Mouse (Mus musculus) right cerebral cortex, postnatal 14 days (tissue): ENCODE measurements around the gene Gm28539.
A peak's percentile ranks its signal among the peaks of the same experiment; 100 is the strongest.
"Not testable (repeated sequence)": the region's sequence is repeated elsewhere in the genome, so short reads cannot be mapped to it uniquely, and the experiment has no call there.

ENCODE experiments used
- DNase-seq: peaks from one replicate; pipeline ENCODE4 v3.0.0; 2022

Gene Gm28539

DNA sequence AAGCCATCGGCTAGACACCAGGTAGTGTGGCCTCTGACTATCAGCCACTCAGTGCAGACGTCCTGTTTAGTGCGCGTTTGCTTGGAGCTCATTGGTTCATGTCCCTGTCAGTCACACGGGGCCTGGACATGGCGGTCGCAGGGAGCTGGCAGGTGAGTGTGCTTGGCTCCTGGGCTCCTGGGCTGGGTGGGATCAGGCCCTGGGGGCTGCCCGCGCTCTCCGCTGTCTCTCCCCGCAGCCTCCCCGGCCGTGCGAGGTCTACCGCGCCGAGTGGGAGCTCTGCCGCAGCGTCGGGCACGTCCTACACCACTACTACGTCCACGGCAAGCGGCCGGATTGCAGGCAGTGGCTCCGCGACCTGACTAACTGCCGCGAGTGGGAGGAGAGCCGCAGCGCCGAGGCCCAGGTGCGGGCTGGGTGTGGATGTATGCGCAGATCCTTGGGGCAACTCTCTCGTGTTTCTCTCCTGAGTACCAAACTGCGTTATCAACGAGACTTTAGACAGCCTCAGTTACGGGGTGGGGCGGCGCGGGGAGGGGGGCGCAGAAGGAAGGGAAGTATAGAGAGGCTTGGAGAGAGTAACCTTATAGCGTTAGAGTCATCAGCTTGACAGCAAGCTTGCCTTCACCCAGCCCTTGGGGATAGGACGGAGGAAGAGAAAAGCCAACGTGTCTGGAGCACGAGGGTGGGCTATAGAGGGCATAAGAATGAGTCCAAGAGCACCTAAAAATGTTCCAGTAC, at the start of gene Gm28539, which contains the start of gene 2510002D24Rik:
TSS of gene Gm28539 (plus strand) at position 117 of the 741 bp plus-strand sequence.
TSS of gene 2510002D24Rik (plus strand) at position 111 of the 741 bp plus-strand sequence.
- DNase-seq: peak; percentile 94

DNA sequence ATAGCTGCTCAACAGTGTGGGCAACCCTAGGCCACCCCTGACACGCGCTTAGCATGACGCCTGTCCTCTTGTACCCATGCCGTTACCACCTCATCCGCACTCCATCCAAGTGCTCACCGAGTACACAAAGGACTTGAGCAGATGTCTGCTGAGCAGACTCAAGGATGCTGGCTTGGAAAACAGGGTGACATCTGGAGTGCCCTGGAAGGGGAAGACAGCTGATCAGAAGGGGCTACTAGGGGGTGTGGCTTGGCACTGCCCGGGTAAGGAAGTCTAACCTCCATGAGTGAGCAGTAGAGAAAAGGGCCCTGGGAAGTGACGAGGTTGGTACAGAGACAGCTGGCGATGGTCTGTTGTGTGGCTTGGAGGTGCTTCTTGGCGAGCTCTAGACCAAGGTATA, 49.7 kb upstream of the Gm28539 start:
- no peak for DNase-seq

DNA sequence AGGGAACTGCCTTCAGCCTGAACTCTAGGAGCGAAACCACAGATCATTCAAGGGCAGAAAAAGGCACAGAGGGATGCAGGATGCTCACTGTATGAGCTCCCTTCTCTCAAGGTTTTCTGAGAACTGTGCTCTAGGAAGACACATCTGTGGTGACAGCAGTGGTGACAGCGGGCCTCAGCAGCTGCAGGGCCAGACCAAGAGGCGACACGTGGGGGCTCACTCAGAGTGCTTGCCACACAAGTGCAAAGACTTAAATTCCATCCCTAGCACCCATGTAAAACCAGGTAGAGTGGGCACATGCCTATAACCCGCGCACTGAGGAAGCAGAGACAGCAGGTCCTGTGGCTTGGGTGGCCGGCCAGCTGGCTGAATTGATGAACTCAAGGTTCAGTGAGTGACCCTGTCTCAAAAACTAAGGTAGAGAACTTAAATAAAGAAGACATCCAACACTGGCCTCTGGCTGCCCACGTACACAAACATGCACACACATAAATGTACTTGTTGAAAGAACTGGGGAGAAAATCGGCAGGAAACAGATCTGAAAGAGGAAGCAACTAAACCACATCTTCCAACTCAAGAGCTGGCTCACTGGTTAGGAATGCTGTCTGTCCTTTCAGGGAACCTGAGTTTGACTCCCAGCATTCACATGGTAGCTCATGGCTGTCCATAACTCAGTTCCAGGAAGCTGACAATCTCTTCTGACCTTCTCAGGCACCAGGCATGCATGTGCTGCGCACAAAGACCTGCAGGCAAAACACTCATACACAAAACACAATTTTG, 47.6 kb upstream of the Gm28539 start:
- DNase-seq: no peak

DNA sequence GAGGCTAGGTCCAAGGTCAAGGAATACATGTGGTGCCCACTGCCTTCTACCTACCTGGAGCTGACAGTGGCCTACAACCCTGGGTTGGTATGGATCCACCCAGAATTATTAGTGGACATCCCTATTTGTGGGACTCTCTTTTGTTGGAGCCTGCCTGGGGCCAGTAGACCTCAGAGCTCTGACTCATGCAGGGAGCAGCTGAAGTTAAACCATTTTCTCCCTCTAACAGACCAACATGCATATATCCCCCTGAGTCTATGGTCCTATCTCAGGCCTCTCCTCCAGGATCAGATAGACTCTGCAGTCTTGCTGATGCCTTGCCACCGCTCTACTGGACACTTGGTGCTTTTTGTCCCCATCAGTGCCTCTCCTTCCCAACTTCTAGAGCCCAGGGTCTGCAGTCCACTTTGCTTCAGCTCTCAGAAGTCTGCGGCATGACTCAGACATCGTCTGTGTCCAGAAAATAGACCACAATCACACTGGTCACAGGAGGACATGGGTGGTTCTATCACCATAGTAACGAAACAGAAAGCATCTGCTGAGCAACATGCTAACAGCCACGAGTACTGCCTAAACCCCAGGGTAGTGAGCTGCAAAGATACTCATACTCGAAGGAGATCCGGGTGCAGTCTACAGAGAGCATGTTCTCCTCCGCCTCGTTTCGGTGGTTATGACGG, 41.0 kb upstream of the Gm28539 start:
- no peak for DNase-seq

DNA sequence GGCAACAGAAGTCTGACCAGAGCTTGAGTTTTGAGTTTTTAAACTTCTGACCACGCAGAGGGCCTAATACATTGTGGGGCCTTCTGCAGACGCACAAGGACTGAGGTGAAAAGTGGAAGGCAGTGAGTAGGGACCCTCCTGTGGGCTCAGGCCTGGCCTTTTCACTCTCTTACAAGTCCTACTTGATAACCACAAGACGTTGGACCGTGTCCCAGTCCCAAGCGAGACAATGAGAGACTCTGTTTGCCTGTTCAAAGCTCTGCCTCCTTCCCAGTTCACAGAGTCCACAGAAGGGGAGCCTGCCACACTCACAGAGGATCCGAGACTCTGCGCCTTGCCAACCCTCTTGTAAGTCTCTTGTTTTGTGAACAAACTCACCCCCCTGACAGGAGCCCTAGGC, 39.7 kb upstream of the Gm28539 start:
- DNase-seq: no peak

DNA sequence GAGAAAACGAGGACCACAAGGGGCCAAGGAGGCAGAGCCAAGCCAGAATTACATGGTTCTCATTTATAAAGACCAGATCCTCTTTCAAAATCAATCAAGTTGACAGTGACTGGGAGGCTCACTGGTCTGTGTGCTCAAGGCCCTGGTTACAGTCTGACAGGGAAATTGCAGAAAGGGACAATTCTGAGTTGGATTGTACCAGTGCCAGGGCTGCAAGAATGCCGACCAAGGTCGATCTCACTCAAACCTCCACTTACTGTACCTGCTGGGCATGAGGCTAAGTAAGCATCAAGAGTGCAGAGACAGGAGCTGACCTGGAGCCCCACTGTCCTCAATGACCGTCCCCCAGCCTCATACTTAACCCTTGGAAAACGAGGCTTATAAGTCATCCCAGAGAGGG, 38.2 kb upstream of the Gm28539 start:
- DNase-seq: no peak

DNA sequence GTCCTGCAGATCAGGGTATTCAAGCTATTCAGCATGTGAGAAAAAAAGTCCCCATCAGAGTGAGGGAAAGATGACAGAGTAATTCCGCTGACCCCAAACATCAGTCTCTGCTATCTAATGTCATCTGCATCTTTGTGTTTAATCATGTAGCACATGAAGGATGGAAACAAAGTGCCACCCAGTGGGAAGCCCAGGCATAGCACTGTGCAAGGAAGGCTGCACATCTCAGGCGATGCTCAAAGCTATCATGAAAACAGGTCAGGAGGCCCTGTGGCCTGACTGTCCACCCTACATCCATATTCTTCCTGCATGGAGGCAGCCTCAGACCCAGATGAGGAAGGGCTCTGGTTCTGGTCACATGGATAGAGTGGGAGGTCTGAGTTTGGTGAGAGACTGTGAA, 37.5 kb upstream of the Gm28539 start:
- DNase-seq: peak; percentile 74

DNA sequence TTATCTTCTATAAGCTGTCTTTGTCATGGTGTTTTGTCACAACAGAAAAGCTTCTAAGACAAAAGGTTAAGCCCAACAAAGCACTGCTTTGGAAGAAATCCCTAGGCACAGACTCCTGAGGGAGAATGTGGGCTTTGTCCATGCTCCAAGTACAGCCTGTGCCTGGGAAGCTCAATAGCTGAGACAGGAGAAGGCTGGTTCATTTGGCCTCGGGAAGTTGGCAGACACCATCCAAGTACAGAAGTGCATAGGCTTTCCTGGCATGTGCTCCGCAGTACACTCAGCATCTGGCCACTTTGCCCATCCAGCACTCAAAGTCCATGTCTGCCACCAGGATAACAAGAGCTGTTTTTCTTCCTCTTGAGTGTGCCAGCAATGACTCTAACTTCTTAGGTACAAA, 30.6 kb upstream of the Gm28539 start:
- DNase-seq: no peak

DNA sequence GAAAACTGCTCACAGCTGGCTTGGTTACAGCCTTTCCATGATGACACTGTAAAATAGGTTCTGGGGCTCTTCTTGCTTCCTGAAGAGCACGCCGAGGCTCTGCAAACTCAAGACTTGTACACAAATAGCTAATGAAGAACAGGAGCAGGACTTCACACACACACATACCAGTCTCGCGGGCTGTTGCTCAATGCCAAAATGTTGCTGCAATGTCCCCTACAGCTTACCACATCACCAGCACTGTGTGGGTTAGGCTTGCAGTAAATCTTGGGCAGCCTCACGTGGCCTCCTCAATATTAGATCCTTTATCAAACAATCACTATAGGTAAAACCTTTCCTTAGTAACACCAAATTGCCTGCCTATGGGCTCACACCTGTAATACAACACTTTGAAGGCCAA, 27.4 kb upstream of the Gm28539 start:
- DNase-seq: no peak

DNA sequence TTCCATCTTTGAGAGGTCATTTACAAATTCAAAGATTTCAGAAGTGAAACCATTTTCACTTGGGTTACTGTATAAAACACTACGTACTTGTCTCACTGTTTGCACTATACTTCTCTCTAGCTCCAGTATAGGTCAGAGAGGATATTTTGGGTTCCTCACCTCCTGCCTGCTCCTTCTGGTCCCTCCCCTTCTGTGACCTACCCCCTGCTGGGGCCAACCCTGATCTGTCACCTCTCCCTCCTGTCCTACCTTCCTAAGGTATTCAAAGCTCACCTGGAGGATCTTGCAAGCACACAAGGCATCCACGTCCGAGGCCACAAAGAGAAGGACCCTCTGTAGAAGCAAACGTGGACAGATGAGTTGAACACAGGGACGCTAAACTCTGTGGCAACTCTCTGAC, 25.4 kb upstream of the Gm28539 start:
- DNase-seq: no peak

DNA sequence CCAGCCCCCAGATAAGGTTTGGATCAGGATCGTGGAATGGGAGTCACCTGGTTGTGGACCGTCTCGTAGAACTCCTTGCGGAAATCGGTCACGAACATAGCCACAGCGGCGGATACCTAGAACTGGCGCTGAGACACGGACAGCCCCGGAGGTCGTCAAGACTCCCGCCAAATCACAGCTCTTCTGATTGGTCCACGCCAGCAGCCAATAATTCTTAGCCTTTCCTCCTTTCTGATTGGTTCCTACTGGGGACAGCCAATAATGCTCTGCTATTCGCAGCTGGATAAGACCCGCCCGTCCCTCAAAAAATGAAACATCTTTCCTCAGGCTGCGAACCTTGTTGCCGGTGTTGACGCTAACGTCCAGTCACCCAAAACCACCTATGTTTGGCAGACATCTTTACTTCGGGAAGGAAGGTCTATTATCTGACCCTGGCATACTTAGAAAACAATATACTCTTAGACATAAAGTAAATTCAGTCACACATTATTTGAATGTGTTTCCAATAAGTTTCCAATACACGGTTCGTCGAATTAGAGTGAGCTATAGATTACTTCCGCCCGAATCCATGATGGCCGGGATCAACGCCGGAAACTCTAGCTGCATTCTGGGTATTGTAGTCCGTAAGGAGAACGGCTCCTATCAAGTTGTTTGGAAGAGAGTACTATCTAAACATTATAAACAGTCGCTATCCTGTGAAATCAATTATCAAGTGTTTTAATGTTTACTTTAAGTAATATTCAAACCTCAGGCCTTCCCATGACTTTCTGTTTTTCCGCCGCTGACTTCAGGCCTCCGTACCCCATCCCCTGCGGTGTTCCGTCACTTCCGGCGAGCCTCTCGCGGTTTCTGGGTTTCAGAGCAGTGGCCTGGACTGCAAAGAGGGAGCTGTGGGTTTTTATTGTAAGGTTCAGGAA, 24.7 kb upstream of the Gm28539 start, which contains the start of the genes Ufd1 and Cdc45:
TSS of gene Ufd1 (plus strand) at position 312 of the 917 bp plus-strand sequence.
TSS of gene Cdc45 (minus strand) at position 520 of the 917 bp plus-strand sequence.
- peak; percentile 81 for DNase-seq

DNA sequence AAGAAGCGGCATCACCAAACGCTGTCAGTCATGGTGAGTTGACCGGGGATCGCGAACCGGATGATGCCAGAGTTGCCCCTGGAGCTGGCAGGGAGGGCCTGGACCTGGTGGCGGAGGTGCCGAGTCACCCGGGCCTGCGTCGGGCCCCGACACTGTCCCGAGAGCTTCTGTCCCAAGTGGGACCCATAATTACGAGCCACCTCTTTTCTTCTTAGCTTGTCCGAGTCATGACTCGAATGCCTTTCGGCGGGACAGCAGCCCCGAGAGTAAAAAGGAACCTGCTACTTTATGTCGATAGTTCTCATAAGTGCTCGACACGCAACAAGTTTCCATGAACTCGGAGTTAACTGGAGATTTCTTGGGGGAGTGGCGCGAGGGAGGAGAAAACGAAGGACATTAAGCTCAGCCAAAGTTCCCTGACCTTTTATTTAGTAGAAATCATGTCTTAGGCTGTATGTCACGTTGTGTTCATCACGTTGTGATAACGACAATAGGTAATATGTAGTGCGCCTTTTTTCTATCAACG, 23.9 kb upstream of the Gm28539 start:
- DNase-seq: peak; percentile 15

DNA sequence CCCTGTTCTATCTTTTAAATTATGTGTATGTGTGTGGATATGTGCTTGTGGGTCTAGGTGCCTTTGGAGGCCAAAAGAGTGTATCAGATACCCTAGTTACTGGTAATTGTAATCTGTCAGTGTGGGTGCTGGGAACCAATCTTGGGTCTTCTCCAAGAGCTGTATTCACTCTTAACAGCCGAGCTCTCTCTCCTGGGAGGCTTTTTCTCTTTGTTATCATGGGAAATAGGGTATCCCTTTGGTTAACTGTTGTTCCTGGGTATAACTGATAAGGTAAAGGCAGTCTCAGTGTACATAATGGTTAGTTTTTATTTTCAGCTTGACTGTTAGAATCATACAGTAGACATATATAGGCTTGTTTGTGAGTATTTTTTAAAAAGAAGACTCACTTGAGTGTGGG, 14.0 kb upstream of the Gm28539 start:
- no peak for DNase-seq

DNA sequence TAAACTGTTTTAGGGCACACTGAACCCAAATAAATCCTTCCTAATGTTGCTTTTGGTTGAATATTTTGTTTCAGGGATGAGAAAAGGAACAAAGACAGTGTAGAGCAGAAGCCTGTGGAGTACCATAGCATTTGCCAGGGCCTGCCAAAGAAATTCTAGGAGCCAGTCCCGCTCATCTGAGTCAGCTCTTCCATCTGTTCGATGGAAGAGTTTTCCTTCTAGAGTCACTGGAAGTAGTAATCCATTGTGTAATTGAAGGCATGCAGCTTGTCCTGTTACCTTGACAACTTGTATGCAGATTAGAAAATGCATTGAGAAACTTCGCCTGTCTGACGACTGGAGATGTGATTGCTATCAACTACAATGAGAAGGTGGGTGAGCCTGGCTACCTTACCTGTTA, 13.5 kb upstream of the Gm28539 start:
- no peak for DNase-seq

DNA sequence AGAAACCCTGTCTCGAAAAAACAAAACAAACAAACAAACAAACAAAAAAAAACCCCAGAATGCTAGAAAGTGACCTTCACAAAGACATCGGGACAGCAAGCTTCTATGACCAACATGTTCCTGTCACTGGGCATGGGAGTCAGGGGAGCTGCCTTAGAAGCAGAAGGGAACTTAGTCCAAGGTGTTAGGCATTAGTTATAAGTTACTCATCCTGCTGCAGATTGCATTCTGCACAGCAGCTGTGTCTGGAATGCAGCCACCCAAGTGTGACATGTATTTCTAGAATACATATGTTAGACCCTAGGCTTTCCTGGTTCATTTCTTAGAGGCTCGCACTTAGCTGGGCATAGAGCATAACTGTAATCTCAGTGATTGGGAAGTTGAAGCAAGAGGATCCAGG, 7.8 kb upstream of the Gm28539 start:
- no peak for DNase-seq

DNA sequence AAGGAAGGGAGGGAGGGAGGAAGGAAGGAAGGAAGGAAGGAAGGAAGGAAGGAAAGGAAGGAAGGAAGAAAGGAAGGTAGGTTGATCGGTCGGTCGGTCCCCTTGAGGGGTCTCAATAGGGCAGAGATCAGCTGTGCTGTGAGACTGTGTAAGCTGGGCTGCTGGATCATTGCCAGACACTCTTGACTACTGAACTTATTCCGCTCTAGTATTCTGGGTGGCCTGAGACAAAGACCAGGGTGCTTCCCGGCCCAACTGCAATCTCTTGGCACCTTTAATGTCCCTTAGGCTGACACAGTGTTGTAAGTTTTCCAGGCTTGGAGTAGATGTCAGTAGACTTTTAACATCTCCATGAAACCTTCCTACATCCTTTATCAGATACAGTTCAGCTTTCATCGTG, 7.3 kb upstream of the Gm28539 start:
- DNase-seq: no peak

DNA sequence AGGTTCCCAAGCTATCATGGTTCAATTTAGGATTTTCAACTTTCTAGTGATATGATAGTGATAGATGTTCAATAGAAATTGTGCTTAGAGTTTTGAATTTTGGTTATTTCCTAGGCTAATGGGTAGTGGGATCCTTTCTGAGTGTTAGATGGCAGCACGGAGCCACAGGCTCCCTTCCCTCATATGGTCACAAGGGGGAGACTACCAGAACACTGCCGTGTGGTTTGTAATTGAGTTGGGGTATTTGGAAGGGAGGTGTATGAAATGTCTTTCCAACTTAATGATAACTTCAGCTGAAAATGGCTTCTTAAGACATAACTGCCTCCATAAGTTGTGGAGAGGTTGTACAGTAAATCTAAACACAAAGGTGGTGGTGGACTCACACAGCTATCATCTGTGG, 2.9 kb upstream of the Gm28539 start:
- no peak for DNase-seq

DNA sequence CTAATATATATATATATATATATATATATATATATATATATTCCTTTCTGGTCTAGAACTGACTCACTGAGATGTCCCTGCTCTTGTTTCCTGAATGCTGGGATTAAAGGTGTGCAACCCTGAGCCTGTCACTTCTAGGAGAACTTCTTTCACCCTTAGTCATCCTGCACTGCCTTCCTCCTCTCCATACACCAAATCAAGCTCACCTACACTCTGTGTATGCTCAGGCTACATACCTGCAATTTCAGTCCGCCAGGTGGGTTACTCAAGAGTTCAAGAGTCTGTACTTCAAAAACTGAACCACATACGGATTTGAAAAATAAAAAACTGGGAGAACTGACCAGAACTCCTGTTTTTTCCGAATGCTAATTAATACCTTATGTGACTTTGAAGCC, 314 bp upstream of the Gm28539 start:
- no peak for DNase-seq

DNA sequence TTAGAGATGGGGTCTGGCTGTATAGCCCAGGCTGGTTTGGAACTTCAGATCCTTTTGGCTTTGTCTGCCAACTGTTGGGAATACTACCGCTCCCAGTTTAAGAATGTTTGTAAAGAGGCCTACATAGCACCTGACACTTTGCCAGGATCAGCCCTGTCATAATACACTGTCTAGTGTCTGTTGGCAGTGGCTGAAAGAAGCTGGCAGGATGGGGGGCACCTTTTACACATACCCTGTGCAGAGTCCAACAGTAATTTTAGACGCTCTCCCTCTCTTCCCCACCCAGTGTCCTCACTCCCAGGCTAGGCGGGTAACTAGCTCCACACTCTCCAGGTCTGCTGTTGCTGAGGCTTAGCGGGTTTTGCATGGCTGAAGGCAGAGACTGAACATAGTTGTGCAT, 2.0 kb downstream of the Gm28539 start:
- DNase-seq: no peak

DNA sequence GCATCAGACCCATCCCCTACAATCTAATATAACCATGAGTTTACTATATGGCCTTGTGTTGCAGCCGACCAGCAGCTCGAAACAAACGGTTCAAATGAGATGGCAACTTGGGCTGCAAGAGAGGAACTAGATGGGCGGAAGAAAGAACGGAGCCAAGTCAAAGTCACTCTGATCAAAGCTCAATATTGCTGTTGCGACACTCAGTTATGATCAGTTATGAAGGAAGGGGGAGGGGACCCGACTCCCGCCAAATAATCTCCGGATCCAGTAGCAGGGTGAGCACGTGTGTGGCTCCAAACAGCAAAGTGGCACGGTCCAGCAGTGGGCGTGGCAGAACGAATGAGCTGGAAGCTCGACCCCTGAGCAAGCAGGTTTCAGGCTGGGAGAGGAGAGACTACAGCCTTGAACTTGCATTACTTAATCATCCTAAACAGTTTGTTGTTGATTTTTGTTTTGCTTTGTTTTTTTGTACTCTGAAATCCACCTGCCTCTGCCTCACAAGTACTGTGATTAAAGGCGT, 10.0 kb downstream of the Gm28539 start:
- DNase-seq: no peak

DNA sequence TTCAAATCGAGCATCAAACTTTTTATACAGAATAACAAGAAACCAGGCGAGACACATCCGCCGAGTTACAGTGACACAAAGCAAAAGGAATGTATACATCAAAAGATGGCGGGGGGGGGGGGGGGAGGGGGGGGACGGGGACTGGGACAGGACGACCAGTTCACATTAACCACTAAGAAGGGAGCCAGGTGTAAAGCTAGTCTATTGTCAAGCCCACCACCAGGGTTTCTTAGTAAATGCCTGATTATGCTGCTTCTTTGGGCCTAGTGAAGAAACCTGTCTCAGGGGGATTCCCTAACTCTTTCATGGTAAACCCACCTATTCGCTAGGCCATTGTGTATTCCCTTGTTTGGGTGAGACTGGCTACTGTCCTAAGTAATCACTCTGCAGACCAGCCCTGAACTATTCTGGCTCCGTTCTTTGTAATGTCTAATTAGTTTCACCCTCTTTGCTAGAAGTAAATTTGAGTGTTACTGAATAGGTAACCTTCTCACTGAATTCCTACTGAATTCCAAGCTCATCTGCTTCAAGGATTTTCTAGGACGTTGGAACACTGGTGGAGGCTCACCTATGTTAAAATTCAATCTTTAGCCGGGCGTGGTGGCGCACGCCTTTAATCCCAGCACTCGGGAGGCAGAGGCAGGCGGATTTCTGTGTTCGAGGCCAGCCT, 13.3 kb downstream of the Gm28539 start:
- not testable (repeated sequence) for DNase-seq
